Mouse (Mus musculus) large intestine, adult 2 months (tissue): ENCODE results near the gene Baiap2l1. TPM values are rescaled to one million over a fixed set of nuclear protein-coding genes. Genes with fewer than 3 reads are reported as not detected.
A peak's percentile ranks its signal among the peaks of the same experiment; 100 is the strongest.

Experiments
- DNase-seq: peaks from one replicate; pipeline ENCODE4 v3.0.0-alpha.2; 2012; ENCODE audit warnings: low read depth, low spot score
- WGBS: fragments of 180-500 bp; shearing (Covaris S2); methylation state at CpG from one replicate; pipeline ENCODE4 v1.1.7; 2018; 5-methylcytosine and 5-hydroxymethylcytosine counted together
- polyA plus RNA-seq: library from polyadenylated mRNA; depleted of rRNA; stranded (reverse); fragments of >200 nt; gene quantifications from 2 replicates; pipeline ENCODE4 v1.2.3, GENCODE M21; 2012

Gene Baiap2l1
- polyA plus RNA-seq, 1 experiment: 37.1 TPM

DNA sequence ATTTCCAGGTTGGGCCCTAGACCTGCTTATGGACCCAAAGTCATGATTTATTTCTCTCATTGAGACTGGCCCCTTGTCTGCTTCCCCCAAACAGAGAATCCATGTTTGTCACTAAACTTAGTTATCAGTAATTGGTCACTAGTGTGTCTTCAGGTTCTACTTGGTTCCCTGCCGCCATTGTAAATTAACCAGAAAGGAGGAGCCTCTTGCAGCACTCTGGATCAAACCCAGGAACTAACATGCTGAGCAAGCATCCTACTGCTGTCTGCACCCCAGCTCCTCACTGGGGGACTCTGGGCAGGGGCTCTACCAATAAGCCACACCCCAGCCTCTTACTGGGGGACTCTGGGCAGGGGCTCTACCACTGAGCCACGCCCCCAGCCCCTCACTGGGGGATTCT lies 112.3 kb downstream of the Baiap2l1 start:
- no peak for DNase-seq
- whole genome bisulfite sequencing: 77% methylated on average over 2 of the region's 2 CpGs

DNA sequence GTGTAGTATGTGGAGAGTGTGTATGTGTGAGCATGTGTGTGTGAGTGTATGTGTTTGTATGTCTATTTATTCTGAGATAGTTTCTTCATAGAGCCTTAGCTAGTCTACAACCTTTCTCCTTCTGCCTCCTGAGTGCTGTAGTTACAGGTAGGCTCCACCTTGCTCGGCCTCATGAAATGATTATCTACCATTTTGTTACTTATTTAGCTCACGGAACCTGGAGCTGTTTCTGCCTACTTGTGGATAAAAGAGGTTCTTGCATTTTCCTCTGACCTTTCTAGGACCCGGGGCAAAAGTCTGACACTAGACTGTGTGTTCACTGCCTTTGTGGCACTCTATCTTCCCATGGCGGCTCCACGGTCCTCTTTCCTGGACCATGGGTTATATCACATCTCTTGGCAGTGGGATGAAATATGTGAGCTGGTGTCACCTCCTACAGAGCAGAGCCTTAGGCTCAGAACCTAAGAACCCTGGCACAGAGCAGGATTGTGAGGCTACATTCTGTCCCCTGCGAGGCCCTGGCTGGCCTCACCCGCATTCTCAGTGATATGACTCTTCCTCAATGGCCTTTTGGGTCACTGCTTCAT lies 113.9 kb downstream of the Baiap2l1 start, which contains the start of gene Bri3:
Bri3 (plus strand) TSS at position 537 of the 587 bp plus-strand sequence.
- no peak for DNase-seq
- 97% methylated on average over 7 of the region's 7 CpGs for WGBS

DNA sequence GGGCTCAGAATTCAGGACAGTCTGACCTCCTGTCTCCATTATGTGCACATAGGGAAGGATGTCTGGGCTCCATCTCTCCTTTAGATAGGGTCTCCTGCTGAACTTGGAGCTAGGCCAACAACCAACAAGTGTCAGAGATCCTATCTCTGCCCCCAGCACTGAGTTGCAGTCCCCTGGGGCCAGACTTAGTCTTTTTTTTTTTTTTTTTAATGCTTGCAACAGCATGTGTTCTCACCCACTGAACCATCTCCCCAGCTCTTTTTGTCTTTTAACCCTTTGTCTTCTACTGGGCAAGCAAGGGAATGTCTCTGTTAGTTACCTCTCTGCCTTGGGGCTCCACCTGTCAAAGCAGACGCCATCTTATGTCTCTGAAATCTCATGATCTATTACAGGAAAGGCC lies 118.9 kb downstream of the Baiap2l1 start:
- 94% methylated on average over 1 of the region's 1 CpGs for WGBS
- DNase-seq: no peak

DNA sequence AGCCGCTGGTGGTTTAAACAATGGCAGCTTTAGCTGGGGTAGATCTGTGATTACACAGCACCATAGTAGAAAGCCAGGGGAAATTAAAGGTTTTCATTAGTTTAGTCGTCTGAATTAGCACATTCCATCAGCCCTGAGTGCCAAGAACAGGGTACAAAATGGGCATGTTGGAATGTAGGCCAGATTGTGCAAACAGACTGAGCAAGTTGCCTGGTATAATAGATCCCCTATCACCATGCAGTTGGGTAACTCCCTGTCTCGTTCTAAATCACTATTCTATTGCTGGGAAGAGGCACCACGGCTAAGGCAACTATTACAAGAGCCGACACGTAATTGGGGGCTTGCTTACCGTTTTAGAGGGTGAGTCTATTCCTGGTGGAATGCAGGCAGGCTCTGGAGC lies 123.2 kb downstream of the Baiap2l1 start:
- no peak for DNase-seq

DNA sequence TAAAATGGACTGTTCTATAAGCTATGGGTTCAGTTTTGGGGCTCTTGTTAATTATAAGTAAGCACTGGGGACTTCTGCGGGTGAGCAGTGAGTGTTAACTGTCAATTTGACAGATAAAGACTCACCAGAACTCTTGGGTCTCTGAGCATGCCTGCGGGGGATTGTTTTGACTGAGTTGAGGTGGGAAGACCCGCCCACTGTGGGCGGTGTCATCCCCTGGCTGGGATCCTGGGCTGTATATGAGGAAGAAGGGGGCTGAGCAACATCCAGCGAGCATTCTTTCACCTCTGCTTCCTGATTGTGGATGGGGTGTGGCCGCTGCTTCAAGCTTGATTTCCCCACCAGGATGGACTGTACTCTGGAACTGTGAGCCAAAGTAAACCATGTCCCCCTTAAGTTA lies 123.7 kb downstream of the Baiap2l1 start:
- no peak for DNase-seq
- WGBS: 64% methylated on average over 6 of the region's 6 CpGs

More for the DNA sequence above, 123.2 kb downstream of the Baiap2l1 start:
- WGBS: 85% methylated on average over 7 of the region's 7 CpGs

DNA sequence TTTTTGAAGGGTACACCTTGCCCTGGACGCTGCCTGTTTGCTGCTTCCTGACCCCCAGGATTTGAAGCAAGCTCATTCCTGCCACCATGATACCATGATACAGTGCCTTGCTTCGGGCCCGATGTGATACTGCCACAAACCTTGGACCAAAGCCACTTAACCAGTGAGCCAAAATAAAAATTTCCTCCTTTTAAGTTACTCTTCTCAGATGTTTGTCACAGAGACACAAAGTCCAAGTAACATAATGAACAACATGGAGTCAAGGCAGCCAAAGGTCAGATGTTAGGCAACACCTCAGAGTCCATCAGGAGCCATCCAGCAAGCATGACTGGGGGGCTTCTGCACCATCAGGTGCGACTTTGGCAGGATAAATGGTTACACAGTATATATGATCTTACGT lies 125.4 kb downstream of the Baiap2l1 start:
- 84% methylated on average over 5 of the region's 5 CpGs for WGBS
- DNase-seq: no peak

DNA sequence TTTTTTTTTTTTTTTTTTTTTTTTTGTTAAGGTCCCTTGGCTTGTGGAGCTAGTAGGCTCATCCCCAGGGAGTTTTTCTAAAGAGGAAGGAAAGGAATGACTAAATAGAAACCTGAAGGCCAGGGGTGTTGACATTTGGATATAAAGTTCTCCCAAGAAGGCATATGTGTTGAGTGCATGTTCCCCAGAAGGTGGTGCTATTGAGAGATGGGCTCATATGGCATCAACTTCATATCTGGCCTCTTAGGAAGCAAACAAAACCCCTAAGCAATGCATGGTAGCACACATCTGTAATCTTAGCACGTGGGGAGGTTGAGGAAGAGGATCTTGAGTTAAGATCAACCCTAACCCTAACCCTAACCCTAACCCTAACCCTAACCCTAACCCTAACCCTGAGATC lies 126.5 kb downstream of the Baiap2l1 start:
- DNase-seq: no peak
- WGBS: 45% methylated on average over 1 of the region's 1 CpGs

DNA sequence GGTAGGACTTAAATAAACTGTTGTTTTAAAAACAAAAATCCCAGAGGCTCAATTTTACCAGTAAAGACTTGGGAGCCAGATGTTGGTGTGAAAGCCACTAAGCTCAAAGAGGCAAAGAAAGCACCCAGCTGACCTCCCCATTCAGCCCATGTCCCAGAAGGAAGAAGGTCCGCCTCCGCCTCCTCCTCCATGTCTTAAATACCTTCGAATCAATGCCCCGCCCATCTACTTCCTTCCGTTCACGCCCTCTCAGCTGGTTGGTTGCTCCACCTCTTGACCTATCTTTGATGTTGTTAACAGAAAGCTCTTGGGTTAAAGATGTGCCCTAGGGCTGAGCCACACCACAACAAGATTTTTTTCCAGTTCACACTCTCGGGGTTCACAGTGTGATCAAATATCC lies 127.7 kb downstream of the Baiap2l1 start:
- DNase-seq: no peak
- 88% methylated on average over 7 of the region's 7 CpGs for WGBS

DNA sequence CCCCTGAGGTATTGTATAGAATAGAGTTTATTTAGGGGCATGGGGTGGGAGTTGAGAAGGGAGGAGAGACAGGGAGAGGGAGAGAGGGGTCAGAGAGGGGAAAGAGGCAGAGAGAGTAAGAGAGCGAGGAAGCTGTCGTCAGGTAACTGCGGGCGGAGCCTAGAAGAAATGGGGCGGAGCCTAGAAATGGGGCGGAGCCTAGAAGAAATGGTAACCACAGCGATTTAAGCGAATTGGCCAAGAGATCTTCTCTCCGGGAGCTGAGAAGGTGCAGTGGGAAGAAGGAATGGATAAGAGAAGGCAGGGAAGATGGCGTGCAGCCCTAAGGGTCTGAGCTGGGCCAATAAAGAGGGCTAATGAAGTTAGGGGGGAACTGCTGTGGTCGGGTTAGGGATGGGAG lies 131.7 kb downstream of the Baiap2l1 start:
- 42% methylated on average over 11 of the region's 11 CpGs for WGBS

DNA sequence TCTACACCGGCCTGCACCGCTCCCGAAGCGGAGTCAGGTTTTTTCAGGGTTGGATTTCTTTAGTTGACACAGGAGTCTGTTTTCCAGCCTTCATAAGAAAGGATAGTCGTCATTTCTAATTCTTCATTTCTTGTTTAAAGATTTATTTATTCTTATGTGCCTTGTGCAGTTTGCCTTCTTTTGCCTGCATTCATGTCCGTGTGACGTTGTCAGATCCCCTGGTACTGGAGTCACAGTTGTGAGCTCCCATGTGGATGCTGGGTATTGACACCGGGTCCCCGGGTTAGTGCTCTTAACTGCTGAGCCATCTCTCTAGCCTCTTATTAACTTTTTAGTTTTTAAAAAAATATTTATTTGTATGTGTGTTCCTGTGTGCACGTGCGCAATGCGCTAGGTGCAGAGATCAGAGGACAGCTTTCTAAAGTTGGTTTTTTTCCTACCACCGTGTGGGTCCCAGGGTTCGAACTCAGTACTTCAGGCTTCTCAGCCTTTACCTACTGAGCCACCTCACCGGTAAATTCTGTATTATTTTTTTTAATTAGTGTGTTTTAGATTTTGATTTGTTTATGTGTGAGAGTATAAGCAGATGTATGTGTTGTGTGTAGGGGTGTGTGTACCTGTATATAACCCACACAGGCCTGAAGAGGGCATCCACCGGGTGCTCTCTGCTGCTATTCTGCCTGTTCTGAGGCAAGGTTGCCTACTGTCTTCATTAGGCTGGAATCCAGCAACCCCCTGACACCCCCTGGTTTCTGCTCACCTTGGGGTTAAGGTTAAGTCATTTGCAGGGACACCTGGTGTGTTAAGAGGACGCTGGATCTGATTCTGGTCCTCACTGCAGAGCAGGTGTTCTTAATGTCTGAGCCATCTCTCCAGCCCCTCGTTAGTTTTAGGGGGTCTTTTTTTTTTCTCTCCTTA lies 133.8 kb downstream of the Baiap2l1 start:
- no peak for DNase-seq
- WGBS: 27% methylated on average over 18 of the region's 18 CpGs

More for the DNA sequence above, 131.7 kb downstream of the Baiap2l1 start:
- DNase-seq: no peak

DNA sequence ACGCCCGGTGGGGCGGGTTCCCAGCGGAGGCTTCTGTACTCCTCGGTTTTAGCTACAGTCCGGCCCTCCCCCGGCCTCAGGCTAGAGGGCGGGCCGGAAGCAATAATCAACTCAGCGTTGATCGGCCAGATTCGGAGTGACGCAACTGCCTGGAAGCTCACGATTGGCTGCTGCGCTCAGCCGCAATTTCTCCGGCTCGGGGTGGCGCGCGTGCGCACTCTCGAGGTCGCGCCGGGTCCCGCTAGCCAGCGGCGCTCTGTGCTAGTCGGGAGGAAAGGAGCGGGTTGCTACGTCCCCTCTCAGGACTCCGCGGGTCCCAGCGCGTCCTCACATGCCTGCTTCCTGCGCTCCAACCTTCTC lies 134.4 kb downstream of the Baiap2l1 start, which contains the start of gene Tecpr1:
Tecpr1 (minus strand) TSS at position 113 of the 360 bp plus-strand sequence.
- under 1% methylated on average over 37 of the region's 37 CpGs for WGBS
- peak; percentile 87 for DNase-seq

DNA sequence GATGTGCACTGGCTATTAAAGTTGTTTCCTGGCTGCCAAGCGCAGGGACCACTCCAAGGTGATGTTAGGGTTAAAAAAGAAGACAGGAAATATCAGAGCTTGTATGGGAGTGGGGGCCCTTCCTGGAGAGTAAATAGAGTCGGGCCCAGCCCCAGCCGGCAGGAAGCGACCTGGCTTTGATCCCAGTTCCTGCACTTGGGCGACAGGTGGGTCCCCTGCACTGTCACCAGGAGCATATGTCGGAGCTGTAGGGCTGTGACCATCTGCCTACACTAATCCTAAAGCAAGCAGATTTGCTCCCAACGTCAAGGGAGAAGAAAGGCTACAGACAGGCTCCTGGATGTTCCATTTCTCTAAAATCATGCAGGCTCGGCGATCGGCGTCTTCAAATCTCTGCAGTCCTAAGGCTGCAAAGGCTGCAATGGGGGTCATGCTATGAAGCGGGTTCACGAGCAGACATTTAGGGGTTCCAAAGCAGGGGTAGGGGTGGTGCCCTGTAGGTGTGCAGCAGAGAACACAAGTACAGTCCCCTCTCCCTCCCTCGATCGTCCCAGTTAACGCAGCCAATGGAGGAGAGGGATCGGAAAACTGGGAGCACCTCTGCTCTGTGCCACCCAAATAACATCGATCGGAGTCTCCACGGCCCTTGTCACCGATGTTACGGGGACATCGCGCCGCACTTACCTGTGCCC lies 135.0 kb downstream of the Baiap2l1 start:
- WGBS: under 1% methylated on average over 25 of the region's 25 CpGs
- peak; percentile 28 for DNase-seq

DNA sequence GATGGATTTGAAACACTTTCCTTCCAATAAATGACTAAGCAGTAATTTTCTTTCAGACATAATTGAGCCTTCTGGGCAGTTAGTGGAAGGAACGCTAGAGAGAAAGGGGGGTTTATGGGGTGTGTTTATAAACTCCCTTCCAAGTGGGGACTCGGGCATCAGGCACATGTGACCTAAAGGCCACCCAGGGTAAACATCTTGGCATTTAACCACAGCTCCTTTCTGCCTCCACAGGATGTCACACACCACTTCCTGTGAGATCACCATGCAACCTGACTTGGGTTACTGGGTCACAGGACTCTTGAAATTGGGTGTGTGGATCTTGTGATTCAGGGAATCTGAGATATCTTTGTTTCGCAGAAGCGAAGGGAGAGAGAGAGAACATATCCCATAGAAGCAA lies 136.6 kb downstream of the Baiap2l1 start:
- 44% methylated on average over 4 of the region's 4 CpGs for WGBS
- no peak for DNase-seq

DNA sequence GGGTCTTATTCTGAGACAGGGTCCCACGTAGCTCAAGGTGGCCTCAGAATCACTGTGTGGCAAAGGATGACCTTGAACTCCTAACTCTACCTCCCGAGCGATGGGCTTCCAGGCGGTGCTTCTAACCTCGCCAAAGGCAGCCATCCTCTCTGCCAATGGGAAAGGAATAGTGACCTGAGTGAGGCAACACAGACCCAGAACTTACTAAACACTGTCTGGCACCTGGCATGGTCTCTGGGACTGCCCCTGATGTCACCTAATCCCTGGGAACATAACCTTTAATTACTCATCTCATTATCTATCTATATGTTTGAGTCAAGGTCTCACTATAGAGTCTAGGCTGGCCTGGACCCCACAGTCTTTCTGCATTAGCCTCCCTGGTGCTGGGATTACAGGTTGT lies 138.0 kb downstream of the Baiap2l1 start:
- DNase-seq: no peak
- 90% methylated on average over 5 of the region's 5 CpGs for WGBS

DNA sequence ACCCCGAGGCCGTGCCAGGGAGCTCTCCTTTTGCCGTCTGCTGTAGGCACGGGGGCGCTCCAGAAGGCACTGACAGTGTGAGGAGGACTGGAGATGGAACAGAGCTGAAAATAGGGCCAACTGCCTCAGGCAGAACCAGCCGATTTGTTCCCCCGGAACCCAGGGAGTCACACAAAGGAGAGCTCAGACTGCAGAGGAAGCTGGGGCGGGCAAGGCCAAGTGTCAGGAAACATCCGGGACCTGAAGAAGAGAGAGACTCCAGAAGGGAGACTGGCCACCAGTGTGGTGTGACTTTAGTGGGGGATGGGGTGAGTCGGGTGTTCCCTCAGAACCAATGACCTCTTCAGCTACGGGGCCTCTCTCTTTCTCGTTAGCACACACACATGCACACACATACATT lies 138.6 kb downstream of the Baiap2l1 start:
- DNase-seq: no peak
- 80% methylated on average over 12 of the region's 12 CpGs for WGBS

DNA sequence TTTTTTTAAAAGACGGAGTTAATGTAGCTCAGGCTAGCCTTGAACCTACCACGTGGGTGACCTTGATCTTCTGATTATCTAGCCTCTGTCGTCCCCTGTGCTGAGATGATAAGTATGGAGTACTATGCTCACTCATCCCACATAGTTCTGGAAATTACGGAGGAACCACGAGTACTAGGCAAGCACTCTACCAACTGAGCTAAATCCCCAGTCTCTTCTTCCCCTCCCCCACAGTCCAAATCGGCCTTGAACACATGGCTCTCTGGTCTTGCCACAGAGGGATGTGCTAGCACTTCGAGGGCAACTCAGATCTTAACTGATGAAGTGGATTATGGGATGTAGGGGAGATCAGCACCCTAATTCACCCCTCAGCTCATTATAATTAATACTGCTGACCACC lies 139.9 kb downstream of the Baiap2l1 start:
- DNase-seq: no peak
- 88% methylated on average over 7 of the region's 7 CpGs for WGBS

DNA sequence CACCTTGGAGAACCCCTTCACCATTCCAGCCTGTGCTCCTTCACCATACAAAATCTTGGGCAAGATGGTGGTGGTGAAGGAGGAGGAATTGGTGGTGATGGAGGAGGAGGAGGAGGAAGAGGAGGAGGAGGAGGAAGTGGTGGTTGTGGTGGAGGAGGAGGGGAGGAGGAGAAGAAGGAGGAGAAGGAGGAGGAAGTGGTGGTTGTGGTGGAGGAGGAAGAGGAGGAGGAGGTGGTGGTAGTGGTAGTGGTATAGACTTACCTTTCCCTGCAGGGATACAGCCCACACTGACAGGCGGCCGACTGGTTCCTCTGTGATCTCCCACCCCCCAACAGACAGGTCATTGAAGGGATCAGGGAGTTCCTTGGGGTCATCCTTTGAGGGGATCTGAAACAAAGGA lies 141.9 kb downstream of the Baiap2l1 start:
- WGBS: 68% methylated on average over 2 of the region's 2 CpGs
- no peak for DNase-seq
